18 mouse cellular contexts compared by ENCODE assay signal in genomic region chr12:116469096-116469495, GRCm38 (mm10). TPM values are rescaled to one million over a fixed set of nuclear protein-coding genes. Genes with fewer than 3 reads are reported as not detected.
A peak's percentile ranks its signal among the peaks of the same experiment; 100 is the strongest.
DNase-seq lines count a peak whose midpoint lies in the region; ATAC-seq lines count a peak whose summit lies in the region.
"Had no signal": no experiment of that assay in that cellular context is flagged by ENCODE, and none has a peak within 500 bp of the region (broad histone marks: within the 10 kb centered on the region; RNA-seq: fewer than 3 reads in every experiment).

No protein-coding gene starts in this region.

- peak; percentile 43 for DNase-seq in 416B (ENCODE audit: low read depth)
- peak; percentile 42 for DNase-seq in CD4-positive helper T cell, adult 2 months (ENCODE audit: low read depth, low spot score)
- DNase-seq in naive thymus-derived CD4-positive, alpha-beta T cell, adult 2 months (ENCODE audit: low read depth), result peak; percentile 7
- no peak for DNase-seq in kidney, adult 18-20 months
- no peak for DNase-seq in adrenal gland, adult 2 months
- DNase-seq: adrenal gland, postnatal 10 days; B cell, adult 2 months; cerebellum, adult 18-20 months; cerebellum, adult 9-11 months; forebrain, postnatal 0 days; gastrocnemius, postnatal 25 days; heart, adult 18-20 months; heart, postnatal 10 days had no signal

- peak; percentile 38 for ATAC-seq in granulocyte monocyte progenitor cell, adult 5-6 weeks (replicated peaks; ENCODE audit: poor library complexity, severe bottlenecking)
- ATAC-seq: forebrain, embryonic 13.5 days; forebrain, postnatal 0 days; intestine, embryonic 16.5 days had no signal

RNA-seq across cellular contexts. Expression of gene Ptprn2, which starts 16.4 kb away (rescaled TPM):
- not detected in 2 replicates for total RNA-seq in granulocyte monocyte progenitor cell, adult 5-6 weeks (2014; fragmentation: Nextera tagmentation)
- not detected in 2 replicates for total RNA-seq in granulocyte monocyte progenitor cell, adult 5-6 weeks (2017)
- total RNA-seq in adrenal gland, adult 2 months (2021), result 10 to 100 TPM; 17.4 to 25.4 TPM
- polyA plus RNA-seq in adrenal gland, adult 2 months (2012; rRNA removed), result 18.7 and 22.3 TPM in 2 replicates
- total RNA-seq: gastrocnemius, adult 18-20 months; gastrocnemius, postnatal 25 days; hematopoietic stem cell, adult 5-6 weeks had no signal

Comparison
In these comparisons a context has a peak if more than half of its experiments do, and no peak if none do; other contexts are left out.
1. DNase-seq: peak in 416B (single experiment), CD4-positive helper T cell, adult 2 months (single experiment) and naive thymus-derived CD4-positive, alpha-beta T cell, adult 2 months (single experiment); none in kidney, adult 18-20 months (single experiment) and adrenal gland, adult 2 months (single experiment).
2. RNA of gene Ptprn2, which starts 16.4 kb away (total RNA-seq): 17.4 to 25.4 TPM in adrenal gland, adult 2 months; not detected in granulocyte monocyte progenitor cell, adult 5-6 weeks; every median in the first group is over 10 times any median in the second.